In the genomic region with DNA sequence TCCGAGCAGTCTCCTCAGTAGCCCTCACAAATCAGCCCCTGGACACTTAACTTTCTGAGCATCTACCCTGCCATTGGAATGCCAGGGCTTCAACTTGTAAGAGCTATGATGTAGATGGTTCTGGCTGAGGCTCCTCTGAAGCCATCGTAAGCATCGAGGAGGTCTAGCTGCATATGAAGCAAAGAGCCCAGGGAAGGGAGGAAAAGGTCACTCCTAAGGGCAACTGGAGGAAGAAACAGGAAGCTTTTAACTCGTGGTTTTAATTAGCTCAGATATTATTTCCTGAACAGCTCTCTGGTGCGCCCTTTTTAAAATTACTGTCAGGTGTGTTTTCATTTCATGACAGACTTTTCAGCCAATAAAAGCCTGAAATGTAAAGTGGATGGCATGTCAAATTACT, we compare ENCODE assay signal across 26 mouse cellular contexts.
DNase-seq lines count a peak whose midpoint lies in the region; ATAC-seq lines count a peak whose summit lies in the region.
"Had no signal": no experiment of that assay in that cellular context is flagged by ENCODE, and none has a peak within 500 bp of the region (broad histone marks: within the 10 kb centered on the region; RNA-seq: fewer than 3 reads in every experiment).

No protein-coding gene starts in this region.

- WGBS in embryonic facial prominence, embryonic 10.5 days, result 28% methylated on average over 5 of the region's 5 CpGs
- WGBS in limb, embryonic 10.5 days, result 17% methylated on average over 5 of the region's 5 CpGs
- whole genome bisulfite sequencing in hindbrain, embryonic 12.5 days, result 58% methylated on average over 5 of the region's 5 CpGs

- H3K27ac ChIP-seq in embryonic facial prominence, embryonic 10.5 days (replicated peaks), result no peak overlapping the region
- peak overlapping the region; percentile 1; the same call in 1 of the 2 replicates for H3K27ac ChIP-seq in limb, embryonic 10.5 days
- no peak overlapping the region for H3K27ac ChIP-seq in hindbrain, embryonic 12.5 days
- H3K27ac ChIP-seq: heart, adult 2 months; hindbrain, embryonic 10.5 days; hindbrain, embryonic 14.5 days; hindbrain, postnatal 0 days had no signal

- H3K4me3 ChIP-seq in embryonic facial prominence, embryonic 10.5 days, result no peak overlapping the region
- no peak overlapping the region for H3K4me3 ChIP-seq in limb, embryonic 10.5 days
- H3K4me3 ChIP-seq in hindbrain, embryonic 12.5 days, result no peak overlapping the region
- H3K4me3 ChIP-seq: heart, adult 2 months; hindbrain, embryonic 10.5 days had no signal

- ATAC-seq in hindbrain, embryonic 12.5 days (ENCODE audit: low FRiP score), result no peak
- ATAC-seq: forebrain, embryonic 14.5 days; hindbrain, postnatal 0 days; intestine, postnatal 0 days; Patski had no signal

- no peak overlapping the region for H3K9ac ChIP-seq in hindbrain, embryonic 12.5 days
- H3K9ac ChIP-seq: hindbrain, embryonic 14.5 days had no signal

- H3K4me1 ChIP-seq in embryonic facial prominence, embryonic 10.5 days, result peaks cover 45% of the 10 kb centered on the region
- H3K4me1 ChIP-seq in limb, embryonic 10.5 days, result peaks cover 87% of the 10 kb centered on the region
- H3K4me1 ChIP-seq in hindbrain, embryonic 12.5 days, result peaks cover 9% of the 10 kb centered on the region; the same call in 1 of the 2 replicates

- peak; percentile 48 for DNase-seq in embryo, embryonic 10 days (ENCODE audit: low spot score)
- no peak for DNase-seq in embryo, embryonic 9.5 days (ENCODE audit: extremely low spot score)
- peak; percentile 64 for DNase-seq in embryo, embryonic 10.5 days (ENCODE audit: low spot score)
- DNase-seq in embryonic facial prominence, embryonic 10.5 days (ENCODE audit: low spot score), result peak; percentile 40
- no peak for DNase-seq in limb, embryonic 10.5 days (ENCODE audit: low spot score)
- DNase-seq in T-cell, adult 2 months (ENCODE audit: low spot score), result no peak
- DNase-seq: adrenal gland, adult 2 months; adrenal gland, postnatal 14 days; B cell, adult 2 months; cerebellum, adult 11 months; cerebellum, adult 8-10 months; gastrocnemius, postnatal 10 days; gastrocnemius, postnatal 36 days; heart, adult 2 months; heart, postnatal 36 days; kidney, adult 2 months had no signal

- H3K36me3 ChIP-seq in embryonic facial prominence, embryonic 10.5 days (replicated peaks), result no peaks in the 10 kb centered on the region
- no peaks in the 10 kb centered on the region for H3K36me3 ChIP-seq in limb, embryonic 10.5 days
- H3K36me3 ChIP-seq in hindbrain, embryonic 12.5 days, result no peaks in the 10 kb centered on the region
- H3K36me3 ChIP-seq: hindbrain, embryonic 10.5 days had no signal

- H3K27me3 ChIP-seq in embryonic facial prominence, embryonic 10.5 days (replicated peaks; ENCODE audit: low read depth, poor library complexity, severe bottlenecking), result peaks cover 89% of the 10 kb centered on the region
- H3K27me3 ChIP-seq in limb, embryonic 10.5 days (ENCODE audit: low read depth, poor library complexity, severe bottlenecking), result no peaks in the 10 kb centered on the region; the same call in 1 of the 2 replicates
- peaks cover 30% of the 10 kb centered on the region for H3K27me3 ChIP-seq in hindbrain, embryonic 12.5 days
- H3K27me3 ChIP-seq: CH12.LX, Patski had no signal

- H3K9me3 ChIP-seq in embryonic facial prominence, embryonic 10.5 days, result no peaks in the 10 kb centered on the region
- no peaks in the 10 kb centered on the region for H3K9me3 ChIP-seq in limb, embryonic 10.5 days (replicated peaks)
- H3K9me3 ChIP-seq in hindbrain, embryonic 12.5 days (replicated peaks), result no peaks in the 10 kb centered on the region
- H3K9me3 ChIP-seq: G1E; hindbrain, embryonic 10.5 days had no signal

- H3K4me2 ChIP-seq in hindbrain, embryonic 12.5 days (replicated peaks), result no peak overlapping the region
- H3K4me2 ChIP-seq: heart, embryonic 11.5 days; hindbrain, embryonic 14.5 days had no signal

Comparison
In these comparisons a context has a peak if more than half of its experiments do, and no peak if none do; other contexts are left out.
1. DNase-seq: peak in embryo, embryonic 10 days (single experiment), embryo, embryonic 10.5 days (single experiment) and embryonic facial prominence, embryonic 10.5 days (single experiment); none in embryo, embryonic 9.5 days (single experiment), limb, embryonic 10.5 days (single experiment) and T-cell, adult 2 months (single experiment).